Comparison of ENCODE assay signal across 8 mouse cellular contexts in genomic region chr2:146330772-146331281, GRCm38 (mm10).
DNase-seq lines count a peak whose midpoint lies in the region; ATAC-seq lines count a peak whose summit lies in the region.

No protein-coding gene starts in this region.

- no peak overlapping the region for H3K4me2 ChIP-seq in hindbrain, embryonic 12.5 days (replicated peaks)
- no peak overlapping the region for H3K4me2 ChIP-seq in neural tube, embryonic 15.5 days

- no peak overlapping the region for H3K9ac ChIP-seq in hindbrain, embryonic 12.5 days
- H3K9ac ChIP-seq in neural tube, embryonic 15.5 days (replicated peaks) = no peak overlapping the region

- intact Hi-C loops in left cerebral cortex, postnatal 14 days (cut with DNase I) = no loop called here

- peak overlapping the region; percentile 56 for H3K27ac ChIP-seq in hindbrain, embryonic 12.5 days
- peak overlapping the region; percentile 60; the same call in 1 of the 2 replicates for H3K27ac ChIP-seq in neural tube, embryonic 15.5 days (replicated peaks)

- peak; percentile 1 for DNase-seq in heart, adult 8-10 months (ENCODE audit: low spot score)
- DNase-seq in heart, postnatal 4 days = no peak
- peak; percentile 63 for DNase-seq in embryo, embryonic 10 days (ENCODE audit: low spot score)
- peak; percentile 49 to 63 for DNase-seq in left cerebral cortex, postnatal 14 days (ENCODE audit: low spot score in 2 of 2)
- DNase-seq in urinary bladder, postnatal 10 days (ENCODE audit: low spot score) = no peak

- H3K4me3 ChIP-seq in hindbrain, embryonic 12.5 days = no peak overlapping the region
- no peak overlapping the region for H3K4me3 ChIP-seq in neural tube, embryonic 15.5 days (replicated peaks)

- WGBS in hindbrain, embryonic 12.5 days = 16% methylated on average over 8 of the region's 8 CpGs
- WGBS in neural tube, embryonic 15.5 days = 8% methylated on average over 8 of the region's 8 CpGs

- H3K9me3 ChIP-seq in hindbrain, embryonic 12.5 days (replicated peaks) = no peaks in the 10 kb centered on the region
- H3K9me3 ChIP-seq in neural tube, embryonic 15.5 days (replicated peaks) = no peaks in the 10 kb centered on the region

- H3K36me3 ChIP-seq in hindbrain, embryonic 12.5 days = no peaks in the 10 kb centered on the region
- H3K36me3 ChIP-seq in neural tube, embryonic 15.5 days = no peaks in the 10 kb centered on the region

- peaks cover 30% of the 10 kb centered on the region for H3K4me1 ChIP-seq in hindbrain, embryonic 12.5 days
- H3K4me1 ChIP-seq in neural tube, embryonic 15.5 days = peaks cover 18% of the 10 kb centered on the region

- peak; percentile 85 for ATAC-seq in hindbrain, embryonic 12.5 days (ENCODE audit: low FRiP score)
- ATAC-seq in neural tube, embryonic 15.5 days (ENCODE audit: low FRiP score) = peak; percentile 87
- ATAC-seq in CD4-positive, CD25-positive, alpha-beta regulatory T cell, adult 4 months = no peak

- H3K27me3 ChIP-seq in hindbrain, embryonic 12.5 days = no peaks in the 10 kb centered on the region
- H3K27me3 ChIP-seq in neural tube, embryonic 15.5 days (replicated peaks) = peaks cover 7% of the 10 kb centered on the region; the same call in 1 of the 2 replicates

Comparison
In these comparisons a context has a peak if more than half of its experiments do, and no peak if none do; other contexts are left out.
1. DNase-seq: peak in heart, adult 8-10 months (single experiment), embryo, embryonic 10 days (single experiment) and left cerebral cortex, postnatal 14 days (2 of 2); none in heart, postnatal 4 days (single experiment) and urinary bladder, postnatal 10 days (single experiment).